ENCODE assay signal across 9 mouse cellular contexts in genomic region chr1:133353371-133353809, GRCm38 (mm10). TPM values are rescaled to one million over a fixed set of nuclear protein-coding genes. Genes with fewer than 3 reads are reported as not detected.
DNase-seq lines count a peak whose midpoint lies in the region; ATAC-seq lines count a peak whose summit lies in the region.
"Had no signal": no experiment of that assay in that cellular context is flagged by ENCODE, and none has a peak within 500 bp of the region (broad histone marks: within the 10 kb centered on the region; RNA-seq: fewer than 3 reads in every experiment).

No protein-coding gene starts in this region.

- peaks cover 31% of the 10 kb centered on the region; the same call in 1 of the 2 replicates for H3K27me3 ChIP-seq in lung, embryonic 15.5 days

- no peak overlapping the region for H3K27ac ChIP-seq in lung, embryonic 15.5 days

- H3K4me2 ChIP-seq in lung, embryonic 15.5 days: no peak overlapping the region

- ATAC-seq in lung, embryonic 15.5 days (ENCODE audit: borderline replicate concordance, extremely low read depth, low FRiP score, low TSS enrichment): 0 out of 2 replicates have a peak, but pooled peaks have one; percentile 12

- H3K36me3 ChIP-seq in lung, embryonic 15.5 days: no peaks in the 10 kb centered on the region

- H3K4me3 ChIP-seq in lung, embryonic 15.5 days: no peak overlapping the region

- H3K9ac ChIP-seq in lung, embryonic 15.5 days: no peak overlapping the region

- peaks cover 11% of the 10 kb centered on the region for H3K4me1 ChIP-seq in lung, embryonic 15.5 days

- DNase-seq in B cell, adult 2 months: peak; percentile 88 to 90
- DNase-seq in T-cell, adult 2 months (ENCODE audit: low spot score): peak; percentile 37
- DNase-seq in cerebellum, postnatal 25 days: peak; percentile 86 to 91
- DNase-seq in frontal cortex, postnatal 36 days (ENCODE audit: low spot score in 2 of 2): peak; percentile 88
- DNase-seq in kidney, postnatal 25 days: peak; percentile 79 to 82
- peak; percentile 80 for DNase-seq in ovary, postnatal 36 days (ENCODE audit: low spot score)
- peak; percentile 75 for DNase-seq in thymus, postnatal 36 days

- H3K9me3 ChIP-seq in lung, embryonic 15.5 days: no peaks in the 10 kb centered on the region

- 43% methylated on average over 12 of the region's 12 CpGs for WGBS in lung, embryonic 15.5 days

RNA-seq across cellular contexts. Expression of gene Ren1, which starts 3.1 kb away (rescaled TPM):
- 1.5 TPM in 2 replicates for polyA plus RNA-seq in lung, embryonic 15.5 days (2015; fragmentation: Nextera tagmentation; extraction: Ambion mirVana)

RNA-seq across cellular contexts. Expression of gene Etnk2, which starts 10.0 kb away (rescaled TPM):
- polyA plus RNA-seq in lung, embryonic 15.5 days (2015; fragmentation: Nextera tagmentation; extraction: Ambion mirVana): 2.7 and 3.0 TPM in 2 replicates

RNA-seq across cellular contexts. Expression of gene Kiss1, which starts 31.7 kb away (rescaled TPM):
- polyA plus RNA-seq in lung, embryonic 15.5 days (2015; fragmentation: Nextera tagmentation; extraction: Ambion mirVana): 7.7 and 8.3 TPM in 2 replicates
- polyA plus RNA-seq: heart, embryonic 16.5 days had no signal

RNA-seq across cellular contexts. Expression of gene Golt1a, which starts 43.8 kb away (rescaled TPM):
- 0.16 TPM in 1 of 2 replicates, not detected in the other for polyA plus RNA-seq in lung, embryonic 15.5 days (2015; fragmentation: Nextera tagmentation; extraction: Ambion mirVana)
- polyA plus RNA-seq: heart, embryonic 16.5 days had no signal

Comparison
In these comparisons a context has a peak if more than half of its experiments do, and no peak if none do; other contexts are left out.
1. DNase-seq: peak in every context shown above with its lines; median percentile 89 in B cell, adult 2 months; 88 in cerebellum, postnatal 25 days; 88 in frontal cortex, postnatal 36 days; 80 in kidney, postnatal 25 days; 80 in ovary, postnatal 36 days; 75 in thymus, postnatal 36 days; 37 in T-cell, adult 2 months.